Mouse (Mus musculus) forebrain, embryonic 10.5 days (tissue): Measurements from ENCODE around the gene Defb43. TPM values are rescaled to one million over a fixed set of nuclear protein-coding genes. Genes with fewer than 3 reads are reported as not detected.

Experiments used
- DNase-seq: peaks from one replicate; pipeline ENCODE4 v3.0.0-alpha.2; 2017; ENCODE audit warnings: low spot score; ENCODE audit errors: extremely low spot score
- H3K27ac ChIP-seq: fragments of 300-500 bp; sonication (generic); 2 replicates; pipeline ENCODE4 v1.5.1; 2016; ENCODE audit warnings: mild to moderate bottlenecking
- H3K27me3 ChIP-seq: fragments of 300-500 bp; sonication (generic); 2 replicates; pipeline ENCODE4 v1.6.1; 2016; ENCODE audit warnings: mild to moderate bottlenecking; ENCODE audit not compliant: poor library complexity, severe bottlenecking
- H3K36me3 ChIP-seq: fragments of 300-500 bp; sonication (generic); replicated peaks from 2 replicates; pipeline ENCODE4 v1.6.1; 2016; ENCODE audit warnings: mild to moderate bottlenecking, moderate library complexity
- H3K4me1 ChIP-seq: fragments of 300-500 bp; sonication (generic); 2 replicates; pipeline ENCODE4 v1.6.1; 2016
- H3K4me3 ChIP-seq: fragments of 300-500 bp; sonication (generic); 2 replicates; pipeline ENCODE4 v1.5.1; 2016; ENCODE audit warnings: mild to moderate bottlenecking, moderate library complexity
- H3K9me3 ChIP-seq: fragments of 300-500 bp; sonication (generic); 2 replicates; pipeline ENCODE4 v1.6.1; 2016; ENCODE audit warnings: mild to moderate bottlenecking, moderate library complexity
- WGBS: fragments of 180-500 bp; shearing (Covaris S2); methylation state at CpG from one replicate; pipeline ENCODE4 v1.1.7; 2016; 5-methylcytosine and 5-hydroxymethylcytosine counted together
- polyA plus RNA-seq: library from polyadenylated mRNA; unstranded; fragments of >200 nt; fragmentation: Nextera tagmentation; extraction: Ambion mirVana; gene quantifications from 2 replicates; pipeline ENCODE4 v1.2.1, GENCODE M21; 2016

Gene Defb43
- not detected in 2 replicates for polyA plus RNA-seq

- 95% methylated on average over 5 of the region's 5 CpGs for WGBS
These were observed at the start of gene Defb43 for GRCm38 (mm10) chr14:63011471-63011870. Gene Defb43, plus strand, starts transcription at chr14:63011771.

GRCm38 (mm10) chr14:62963632-62964031 lies 47.9 kb upstream of the Defb43 start:
- Histone ChIP-seq H3K4me1 (peaks cover 13% of the 10 kb centered on the region), H3K27me3 (no peaks in the 10 kb centered on the region), H3K9me3 (no peaks in the 10 kb centered on the region), H3K4me3 (no peak overlapping the region), H3K27ac (no peak overlapping the region), H3K36me3 (peaks cover 20% of the 10 kb centered on the region)
- WGBS, result 87% methylated on average over 4 of the region's 4 CpGs
- no peak for DNase-seq

More at GRCm38 (mm10) chr14:63011471-63011870, at the start of gene Defb43:
- Histone ChIP-seq H3K4me3 (no peak within 1 kb of the TSS), H3K27me3 (no peaks in the 10 kb centered on the region), H3K4me1 (no peaks in the 10 kb centered on the region), H3K9me3 (no peaks in the 10 kb centered on the region), H3K27ac (no peak within 1 kb of the TSS), H3K36me3 (no peaks in the 10 kb centered on the region)
- DNase-seq, result no peak

GRCm38 (mm10) chr14:62965342-62965741 lies 46.2 kb upstream of the Defb43 start:
- Histone ChIP-seq H3K36me3 (peaks cover 3% of the 10 kb centered on the region; the same call in 1 of the 2 replicates), H3K4me3 (peak overlapping the region; percentile 49), H3K27ac (peak overlapping the region; percentile 72; the same call in 1 of the 2 replicates), H3K9me3 (no peaks in the 10 kb centered on the region), H3K27me3 (no peaks in the 10 kb centered on the region), H3K4me1 (peaks cover 13% of the 10 kb centered on the region)
- DNase-seq, result no peak
- 86% methylated on average over 5 of the region's 5 CpGs for WGBS

- H3K27me3 ChIP-seq, result no peaks in the 10 kb centered on the region
- H3K27ac ChIP-seq, result peak overlapping the region; percentile 72
- 29% methylated on average over 15 of the region's 15 CpGs for WGBS
- peaks cover 13% of the 10 kb centered on the region for H3K4me1 ChIP-seq
- H3K9me3 ChIP-seq, result no peaks in the 10 kb centered on the region
- peaks cover 3% of the 10 kb centered on the region; the same call in 1 of the 2 replicates for H3K36me3 ChIP-seq
- DNase-seq, result no peak
- H3K4me3 ChIP-seq, result peak overlapping the region; percentile 49
These were observed 45.6 kb upstream of the Defb43 start for GRCm38 (mm10) chr14:62965811-62966520.

- H3K27me3 ChIP-seq, result no peaks in the 10 kb centered on the region
- H3K4me3 ChIP-seq, result no peak overlapping the region
- H3K9me3 ChIP-seq, result no peaks in the 10 kb centered on the region
- H3K4me1 ChIP-seq, result 0 out of 2 replicates have a peak, but pooled peaks cover 4% of the 10 kb centered on the region
- DNase-seq, result peak; percentile 68
- no peaks in the 10 kb centered on the region for H3K36me3 ChIP-seq
- 0 out of 2 replicates have a peak overlapping the region, but pooled peaks have one; percentile 11 for H3K27ac ChIP-seq
- 18% methylated on average over 5 of the region's 5 CpGs for WGBS
These were observed 36.5 kb upstream of the Defb43 start for GRCm38 (mm10) chr14:62975046-62975445.

- H3K27ac ChIP-seq, result no peak overlapping the region
- H3K27me3 ChIP-seq, result no peaks in the 10 kb centered on the region
- no peaks in the 10 kb centered on the region for H3K36me3 ChIP-seq
- 0 out of 2 replicates have a peak, but pooled peaks cover 1% of the 10 kb centered on the region for H3K4me1 ChIP-seq
- no peak for DNase-seq
- no peaks in the 10 kb centered on the region for H3K9me3 ChIP-seq
- 79% methylated on average over 1 of the region's 1 CpGs for WGBS
- no peak overlapping the region for H3K4me3 ChIP-seq
These were observed 31.8 kb upstream of the Defb43 start for GRCm38 (mm10) chr14:62979815-62980214.

GRCm38 (mm10) chr14:62984410-62984809 lies 27.2 kb upstream of the Defb43 start, which contains the start of gene Defb48:
Gene Defb48, minus strand, starts transcription at chr14:62984510.
- Histone ChIP-seq H3K4me1 (no peaks in the 10 kb centered on the region), H3K9me3 (no peaks in the 10 kb centered on the region), H3K36me3 (no peaks in the 10 kb centered on the region), H3K4me3 (no peak within 1 kb of the TSS), H3K27ac (no peak within 1 kb of the TSS), H3K27me3 (no peaks in the 10 kb centered on the region)
- no peak for DNase-seq
- WGBS, result 70% methylated on average over 1 of the region's 1 CpGs

- Histone ChIP-seq H3K27ac (no peak overlapping the region), H3K4me3 (no peak overlapping the region), H3K36me3 (no peaks in the 10 kb centered on the region), H3K9me3 (no peaks in the 10 kb centered on the region), H3K27me3 (no peaks in the 10 kb centered on the region), H3K4me1 (peaks cover 15% of the 10 kb centered on the region; the same call in 1 of the 2 replicates)
- no peak for DNase-seq
- 83% methylated on average over 3 of the region's 3 CpGs for WGBS
These were observed 20.3 kb upstream of the Defb43 start for GRCm38 (mm10) chr14:62991271-62991670.

- H3K4me1 ChIP-seq, result peaks cover 15% of the 10 kb centered on the region; the same call in 1 of the 2 replicates
- H3K27me3 ChIP-seq, result no peaks in the 10 kb centered on the region
- no peaks in the 10 kb centered on the region for H3K36me3 ChIP-seq
- H3K4me3 ChIP-seq, result no peak overlapping the region
- WGBS, result 60% methylated on average over 7 of the region's 7 CpGs
- H3K27ac ChIP-seq, result no peak overlapping the region
- H3K9me3 ChIP-seq, result no peaks in the 10 kb centered on the region
- no peak for DNase-seq
These were observed 19.6 kb upstream of the Defb43 start for GRCm38 (mm10) chr14:62991849-62992510.

GRCm38 (mm10) chr14:62997777-62998176 lies 13.8 kb upstream of the Defb43 start, which contains the start of gene Defb47:
Gene Defb47, plus strand, starts transcription at chr14:62998077.
- Histone ChIP-seq H3K36me3 (no peaks in the 10 kb centered on the region), H3K27ac (no peak within 1 kb of the TSS), H3K4me3 (no peak within 1 kb of the TSS), H3K9me3 (no peaks in the 10 kb centered on the region), H3K4me1 (0 out of 2 replicates have a peak, but pooled peaks cover 6% of the 10 kb centered on the region), H3K27me3 (no peaks in the 10 kb centered on the region)
- no peak for DNase-seq
- WGBS, result 92% methylated on average over 8 of the region's 8 CpGs

- H3K4me3 ChIP-seq, result no peak overlapping the region
- DNase-seq, result no peak
- no peak overlapping the region for H3K27ac ChIP-seq
- H3K27me3 ChIP-seq, result no peaks in the 10 kb centered on the region
- no peaks in the 10 kb centered on the region for H3K36me3 ChIP-seq
- 87% methylated on average over 4 of the region's 4 CpGs for whole genome bisulfite sequencing
- H3K4me1 ChIP-seq, result no peaks in the 10 kb centered on the region
- H3K9me3 ChIP-seq, result no peaks in the 10 kb centered on the region
These were observed 12.6 kb upstream of the Defb43 start for GRCm38 (mm10) chr14:62998977-62999376.

GRCm38 (mm10) chr14:63002588-63002987 lies 9.0 kb upstream of the Defb43 start:
- 93% methylated on average over 2 of the region's 2 CpGs for WGBS
- no peaks in the 10 kb centered on the region for H3K36me3 ChIP-seq
- H3K27ac ChIP-seq, result no peak overlapping the region
- no peaks in the 10 kb centered on the region for H3K27me3 ChIP-seq
- DNase-seq, result no peak
- no peaks in the 10 kb centered on the region for H3K9me3 ChIP-seq
- H3K4me1 ChIP-seq, result no peaks in the 10 kb centered on the region
- H3K4me3 ChIP-seq, result no peak overlapping the region

GRCm38 (mm10) chr14:63013082-63013481 lies 1.5 kb downstream of the Defb43 start:
- Histone ChIP-seq H3K27me3 (no peaks in the 10 kb centered on the region), H3K4me3 (no peak overlapping the region)
- 94% methylated on average over 4 of the region's 4 CpGs for WGBS

More at GRCm38 (mm10) chr14:63013082-63013481, 1.5 kb downstream of the Defb43 start:
- no peak for DNase-seq
- Histone ChIP-seq H3K4me1 (no peaks in the 10 kb centered on the region), H3K27ac (no peak overlapping the region), H3K9me3 (no peaks in the 10 kb centered on the region), H3K36me3 (no peaks in the 10 kb centered on the region)
